Mouse (Mus musculus) kidney, adult 2 months (tissue): ENCODE data around the gene Ccpg1os. TPM values are rescaled to one million over a fixed set of nuclear protein-coding genes. Genes with fewer than 3 reads are reported as not detected.

Experiments used
- DNase-seq: peaks from one replicate; pipeline ENCODE4 v3.0.0; 2021
- H3K27ac ChIP-seq: fragments of 200-500 bp; 2 replicates; pipeline ENCODE4 v1.5.1; 2012; ENCODE audit warnings: low read depth, low read length, control low read depth, inconsistent platforms; ENCODE audit not compliant: insufficient read depth
- H3K27me3 ChIP-seq: fragments of 200-500 bp; replicated peaks from 2 replicates; pipeline ENCODE4 v1.6.1; 2012; ENCODE audit warnings: mild to moderate bottlenecking, moderate library complexity, low read length, inconsistent platforms; ENCODE audit not compliant: control insufficient read depth, insufficient read depth
- H3K36me3 ChIP-seq: fragments of 200-500 bp; 2 replicates; pipeline ENCODE4 v1.6.1; 2012; ENCODE audit warnings: mild to moderate bottlenecking, moderate library complexity, low read length, inconsistent platforms; ENCODE audit not compliant: control insufficient read depth, insufficient read depth
- H3K4me1 ChIP-seq: fragments of 200-500 bp; 2 replicates; pipeline ENCODE4 v1.6.1; 2011; ENCODE audit warnings: low read length; ENCODE audit not compliant: control insufficient read depth, insufficient read depth
- H3K4me3 ChIP-seq: fragments of 200-500 bp; 2 replicates; pipeline ENCODE4 v1.5.1; 2011; ENCODE audit warnings: mild to moderate bottlenecking, low read depth, low read length, control low read depth; ENCODE audit not compliant: insufficient read depth
- CTCF ChIP-seq: fragments of 200-500 bp; conservative IDR thresholded peaks from 2 replicates; pipeline ENCODE4 v1.5.1; 2011; ENCODE audit warnings: low read depth, mild to moderate bottlenecking, control low read depth, low read length, moderate library complexity, mixed read lengths; ENCODE audit not compliant: insufficient read depth, insufficient read length
- POLR2A ChIP-seq: fragments of 200-500 bp; IDR thresholded peaks from one replicate; pipeline ENCODE4 v1.6.1; 2011; ENCODE audit warnings: low read depth, low read length, control low read depth
- WGBS: fragments of 180-500 bp; shearing (Covaris S2); methylation state at CpG from one replicate; pipeline ENCODE4 v1.1.7; 2018; 5-methylcytosine and 5-hydroxymethylcytosine counted together
- polyA plus RNA-seq: library from polyadenylated mRNA; depleted of rRNA; stranded (reverse); fragments of >200 nt; gene quantifications from 2 replicates; pipeline ENCODE4 v1.2.3, GENCODE M21; 2012; rRNA removed

Gene Ccpg1os
- polyA plus RNA-seq, 1 experiment: 34.8 TPM

- Histone ChIP-seq H3K4me1 (no peaks in the 10 kb centered on the region), H3K36me3 (no peaks in the 10 kb centered on the region), H3K27ac (no peak overlapping the region), H3K27me3 (no peaks in the 10 kb centered on the region), H3K4me3 (no peak overlapping the region)
- DNase-seq: no peak
- 97% methylated on average over 1 of the region's 1 CpGs for WGBS
- TF ChIP-seq CTCF (no peak), POLR2A (no peak)
Observed at GRCm38 (mm10) chr9:72947010-72947409, 38.2 kb downstream of the Ccpg1os start.

GRCm38 (mm10) chr9:72944286-72944685, 40.9 kb downstream of the Ccpg1os start:
- Histone ChIP-seq H3K4me3 (no peak overlapping the region), H3K4me1 (no peaks in the 10 kb centered on the region), H3K27ac (no peak overlapping the region), H3K36me3 (no peaks in the 10 kb centered on the region), H3K27me3 (no peaks in the 10 kb centered on the region)
- TF ChIP-seq POLR2A (no peak), CTCF (no peak)
- no peak for DNase-seq
- 94% methylated on average over 13 of the region's 13 CpGs for WGBS

GRCm38 (mm10) chr9:72943424-72943823, 41.8 kb downstream of the Ccpg1os start:
- TF ChIP-seq CTCF (peak; percentile 23; the same call in 1 of the 2 replicates), POLR2A (no peak)
- Histone ChIP-seq H3K27me3 (no peaks in the 10 kb centered on the region), H3K36me3 (no peaks in the 10 kb centered on the region), H3K27ac (no peak overlapping the region), H3K4me3 (no peak overlapping the region), H3K4me1 (no peaks in the 10 kb centered on the region)
- WGBS: 69% methylated on average over 3 of the region's 3 CpGs
- no peak for DNase-seq

GRCm38 (mm10) chr9:72936301-72936700, 48.9 kb downstream of the Ccpg1os start:
- TF ChIP-seq CTCF (no peak), POLR2A (no peak)
- 87% methylated on average over 2 of the region's 2 CpGs for WGBS
- Histone ChIP-seq H3K4me1 (no peaks in the 10 kb centered on the region), H3K36me3 (no peaks in the 10 kb centered on the region), H3K27me3 (no peaks in the 10 kb centered on the region), H3K4me3 (no peak overlapping the region), H3K27ac (no peak overlapping the region)
- no peak for DNase-seq

GRCm38 (mm10) chr9:72935309-72935708, 49.9 kb downstream of the Ccpg1os start:
- 92% methylated on average over 4 of the region's 4 CpGs for WGBS
- Histone ChIP-seq H3K27me3 (no peaks in the 10 kb centered on the region), H3K4me3 (no peak overlapping the region), H3K27ac (no peak overlapping the region), H3K36me3 (no peaks in the 10 kb centered on the region), H3K4me1 (no peaks in the 10 kb centered on the region)
- DNase-seq: no peak
- TF ChIP-seq POLR2A (no peak), CTCF (0 out of 2 replicates have a peak, but pooled peaks have one; percentile 7)

GRCm38 (mm10) chr9:72931166-72931790, 53.9 kb downstream of the Ccpg1os start:
- Histone ChIP-seq H3K36me3 (no peaks in the 10 kb centered on the region), H3K4me3 (no peak overlapping the region), H3K27me3 (no peaks in the 10 kb centered on the region), H3K27ac (no peak overlapping the region), H3K4me1 (no peaks in the 10 kb centered on the region)
- 85% methylated on average over 13 of the region's 13 CpGs for WGBS
- no peak for TF ChIP-seq POLR2A
- TF ChIP-seq CTCF: no peak
- no peak for DNase-seq

Other genes with a start within 250 kb of the Ccpg1os start
- gene Prtg, start 178.5 kb downstream of the Ccpg1os start, polyA plus RNA-seq: 0.06 and 0.15 TPM in 2 replicates
- 0.22 and 0.38 TPM in 2 replicates for gene Pygo1, start 59.7 kb downstream of the Ccpg1os start, polyA plus RNA-seq
- 1.1 and 1.3 TPM in 2 replicates for gene Dyx1c1, start 26.6 kb downstream of the Ccpg1os start, polyA plus RNA-seq
- gene Gm44503, start 26.5 kb downstream of the Ccpg1os start, polyA plus RNA-seq: not detected in 2 replicates
- 20.1 and 30.2 TPM in 2 replicates for gene Ccpg1, start within 50 bp of the Ccpg1os start, polyA plus RNA-seq
- 10.7 and 10.9 TPM in 2 replicates for gene Pigb, start 55.0 kb upstream of the Ccpg1os start, polyA plus RNA-seq
- gene Rab27a, start 59.5 kb upstream of the Ccpg1os start, polyA plus RNA-seq: 8.0 and 9.4 TPM in 2 replicates
- gene Khdc3, start 116.5 kb upstream of the Ccpg1os start, polyA plus RNA-seq: 0.07 and 0.19 TPM in 2 replicates
- gene Gm20509, start 117.1 kb upstream of the Ccpg1os start, polyA plus RNA-seq: not detected in 2 replicates
- 17.7 and 24.5 TPM in 2 replicates for gene Rsl24d1, start 128.0 kb upstream of the Ccpg1os start, polyA plus RNA-seq